ENCODE assay signal across 9 mouse cellular contexts in the genomic region with DNA sequence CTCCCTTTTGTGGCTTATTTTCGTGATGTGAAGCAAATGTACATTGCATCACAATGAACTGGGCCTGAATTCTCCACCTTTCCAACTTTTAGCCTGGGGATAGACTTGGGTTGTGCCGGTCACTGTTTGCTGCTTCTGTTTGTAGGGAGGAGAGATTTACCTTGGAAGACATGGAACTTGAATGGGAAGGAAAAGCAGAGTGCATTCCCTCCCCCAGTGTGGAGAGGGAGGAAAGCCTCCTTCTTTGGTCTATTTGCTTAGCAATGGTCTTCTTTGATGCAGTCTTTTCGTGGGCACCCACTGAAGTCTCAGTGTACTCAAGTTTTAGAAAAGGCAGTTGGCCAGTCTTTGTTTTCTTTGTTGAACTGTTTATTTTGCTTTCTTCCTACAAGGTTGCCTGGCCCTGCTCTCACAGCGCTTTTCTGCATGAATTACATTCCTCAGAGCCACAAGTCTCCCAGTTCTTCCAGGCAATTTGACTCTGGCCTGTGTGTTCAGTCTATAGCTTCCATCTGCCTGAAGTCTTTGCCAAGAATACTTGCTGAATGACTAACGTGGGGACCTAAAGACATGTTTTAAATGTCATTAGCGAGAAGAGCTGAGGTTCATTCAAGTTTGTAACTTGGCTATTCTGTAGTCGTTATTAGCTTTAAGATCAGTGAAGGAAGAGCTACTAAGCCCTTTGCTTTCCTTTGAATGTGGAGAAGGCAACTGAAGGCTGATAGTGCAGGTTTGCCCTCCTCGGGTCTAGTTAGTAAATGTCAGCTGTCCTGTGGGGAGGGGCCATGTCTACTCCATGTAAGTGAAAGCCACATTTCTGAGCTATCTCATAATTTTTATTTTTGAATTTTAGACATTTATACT.
A peak's percentile ranks its signal among the peaks of the same experiment; 100 is the strongest.
DNase-seq lines count a peak whose midpoint lies in the region; ATAC-seq and TF ChIP-seq lines count a peak whose summit lies in the region.
"Had no signal": no experiment of that assay in that cellular context is flagged by ENCODE, and none has a peak within 500 bp of the region (broad histone marks: within the 10 kb centered on the region; RNA-seq: fewer than 3 reads in every experiment).

No protein-coding gene starts in this region.

- H3K27me3 ChIP-seq in kidney, adult 2 months (replicated peaks; ENCODE audit: control insufficient read depth, insufficient read depth, low read length): no peaks in the 10 kb centered on the region
- no peaks in the 10 kb centered on the region for H3K27me3 ChIP-seq in forebrain, embryonic 16.5 days (replicated peaks; ENCODE audit: control insufficient read depth, insufficient read depth, low read length)
- H3K27me3 ChIP-seq in midbrain, embryonic 13.5 days: peaks cover 6% of the 10 kb centered on the region; the same call in 1 of the 2 replicates

- H3K9ac ChIP-seq in forebrain, embryonic 16.5 days (replicated peaks; ENCODE audit: low read depth, low read length): no peak overlapping the region
- no peak overlapping the region for H3K9ac ChIP-seq in midbrain, embryonic 13.5 days (replicated peaks)

- TF ChIP-seq POLR2A in kidney, adult 2 months (IDR thresholded peaks at IDR 0.05; ENCODE audit: low read depth, low read length): no peak

- H3K36me3 ChIP-seq in kidney, adult 2 months (ENCODE audit: control insufficient read depth, insufficient read depth, low read length): no peaks in the 10 kb centered on the region
- no peaks in the 10 kb centered on the region for H3K36me3 ChIP-seq in forebrain, embryonic 16.5 days (ENCODE audit: control insufficient read depth, insufficient read depth)
- no peaks in the 10 kb centered on the region for H3K36me3 ChIP-seq in midbrain, embryonic 13.5 days

- H3K4me3 ChIP-seq in kidney, adult 2 months (ENCODE audit: insufficient read depth, low read depth, low read length): no peak overlapping the region
- H3K4me3 ChIP-seq in forebrain, embryonic 16.5 days (replicated peaks; ENCODE audit: low read length): no peak overlapping the region
- H3K4me3 ChIP-seq in midbrain, embryonic 13.5 days (replicated peaks): no peak overlapping the region
- H3K4me3 ChIP-seq: heart, adult 2 months had no signal

- DNase-seq in kidney, adult 2 months: no peak
- DNase-seq in kidney, adult 11 months: no peak
- peak; percentile 5 for DNase-seq in brain, adult 2 months (ENCODE audit: low read depth, low spot score)
- no peak for DNase-seq in adrenal gland, adult 8-10 months
- DNase-seq in adrenal gland, postnatal 14 days: no peak
- DNase-seq in adrenal gland, postnatal 36 days: no peak
- DNase-seq: heart, adult 2 months had no signal

- WGBS in kidney, adult 2 months: 55% methylated on average over 8 of the region's 8 CpGs
- WGBS in forebrain, embryonic 16.5 days: 5% methylated on average over 8 of the region's 8 CpGs
- 13% methylated on average over 8 of the region's 8 CpGs for WGBS in midbrain, embryonic 13.5 days

- TF ChIP-seq CTCF in kidney, adult 2 months (conservative IDR thresholded peaks at IDR 0.05; ENCODE audit: insufficient read depth, insufficient read length, low read depth, low read length): no peak

- H3K27ac ChIP-seq in kidney, adult 2 months (ENCODE audit: insufficient read depth, low read depth, low read length): peak overlapping the region; percentile 16; the same call in 1 of the 2 replicates
- H3K27ac ChIP-seq in forebrain, embryonic 16.5 days (ENCODE audit: low read length): no peak overlapping the region
- peak overlapping the region; percentile 25; the same call in 1 of the 2 replicates for H3K27ac ChIP-seq in midbrain, embryonic 13.5 days
- H3K27ac ChIP-seq: heart, adult 2 months had no signal

- H3K4me2 ChIP-seq in forebrain, embryonic 16.5 days (ENCODE audit: low read length): no peak overlapping the region
- no peak overlapping the region for H3K4me2 ChIP-seq in midbrain, embryonic 13.5 days (replicated peaks)

- peak; percentile 64 for ATAC-seq in forebrain, embryonic 16.5 days
- ATAC-seq in midbrain, embryonic 13.5 days: peak; percentile 28

- no peaks in the 10 kb centered on the region for H3K4me1 ChIP-seq in kidney, adult 2 months (ENCODE audit: control insufficient read depth, insufficient read depth, low read length)
- H3K4me1 ChIP-seq in forebrain, embryonic 16.5 days (replicated peaks; ENCODE audit: control insufficient read depth, insufficient read depth, low read length): peaks cover 40% of the 10 kb centered on the region
- peaks cover 57% of the 10 kb centered on the region for H3K4me1 ChIP-seq in midbrain, embryonic 13.5 days (replicated peaks)

- no peaks in the 10 kb centered on the region for H3K9me3 ChIP-seq in forebrain, embryonic 16.5 days (ENCODE audit: control insufficient read depth, low read length)
- H3K9me3 ChIP-seq in midbrain, embryonic 13.5 days: no peaks in the 10 kb centered on the region
